Mouse (Mus musculus) neural tube, embryonic 11.5 days (tissue): ENCODE results near the gene Stk32c. TPM values are rescaled to one million over a fixed set of nuclear protein-coding genes. Genes with fewer than 3 reads are reported as not detected.

Source experiments
- ATAC-seq: fragments of 200-750 bp; cut with Nextera tagmentation; 2 replicates; pipeline ENCODE4 v1.8.0; 2017; ENCODE audit warnings: moderate number of reproducible peaks, mild to moderate bottlenecking, moderate TSS enrichment, moderate library complexity; ENCODE audit not compliant: insufficient read depth, low FRiP score, low TSS enrichment
- DNase-seq: peaks from one replicate; pipeline ENCODE4 v3.0.0-alpha.2; 2015; ENCODE audit warnings: low spot score
- H3K27ac ChIP-seq: fragments of 300-500 bp; sonication (generic); 2 replicates; pipeline ENCODE4 v1.5.1; 2014; ENCODE audit warnings: low read depth, mild to moderate bottlenecking, low read length
- H3K27me3 ChIP-seq: fragments of 300-500 bp; sonication (generic); 2 replicates; pipeline ENCODE4 v1.6.1; 2014; ENCODE audit warnings: mild to moderate bottlenecking, low read length, mixed read lengths; ENCODE audit not compliant: control insufficient read depth, insufficient read depth
- H3K36me3 ChIP-seq: fragments of 300-500 bp; sonication (generic); 2 replicates; pipeline ENCODE4 v1.6.1; 2014; ENCODE audit warnings: mild to moderate bottlenecking, low read length, moderate library complexity, mixed read lengths; ENCODE audit not compliant: control insufficient read depth, insufficient read depth
- H3K4me1 ChIP-seq: fragments of 300-500 bp; sonication (generic); 2 replicates; pipeline ENCODE4 v1.6.1; 2014; ENCODE audit warnings: low read length, mixed read lengths; ENCODE audit not compliant: control insufficient read depth, insufficient read depth
- H3K4me2 ChIP-seq: fragments of 300-500 bp; sonication (generic); 2 replicates; pipeline ENCODE4 v1.6.1; 2014; ENCODE audit warnings: low read depth, mild to moderate bottlenecking, moderate library complexity
- H3K4me3 ChIP-seq: fragments of 300-500 bp; sonication (generic); 2 replicates; pipeline ENCODE4 v1.5.1; 2014; ENCODE audit warnings: low read depth, low read length
- H3K9ac ChIP-seq: fragments of 300-500 bp; sonication (generic); 2 replicates; pipeline ENCODE4 v1.6.1; 2014; ENCODE audit warnings: mild to moderate bottlenecking, low read length
- H3K9me3 ChIP-seq: fragments of 300-500 bp; sonication (generic); 2 replicates; pipeline ENCODE4 v1.6.1; 2016; ENCODE audit warnings: low read length; ENCODE audit not compliant: control insufficient read depth
- WGBS: fragments of 180-500 bp; shearing (Covaris S2); extraction: QIAGEN DNeasy Blood & Tissue Kit; methylation state at CpG from one replicate; pipeline ENCODE4 v1.1.7; 2014; 5-methylcytosine and 5-hydroxymethylcytosine counted together
- polyA plus RNA-seq: library from polyadenylated mRNA; unstranded; fragments of >200 nt; fragmentation: Nextera tagmentation; extraction: Ambion mirVana; gene quantifications from 2 replicates; pipeline ENCODE4 v1.2.1, GENCODE M21; 2014

Stk32c gene
- polyA plus RNA-seq, 1 experiment from 2014 or later = 0.46 TPM

- Histone ChIP-seq H3K4me2 (no peak overlapping the region), H3K4me1 (no peaks in the 10 kb centered on the region), H3K27ac (no peak overlapping the region), H3K36me3 (no peaks in the 10 kb centered on the region), H3K4me3 (no peak overlapping the region), H3K9me3 (no peaks in the 10 kb centered on the region), H3K9ac (no peak overlapping the region), H3K27me3 (no peaks in the 10 kb centered on the region)
- DNase-seq = no peak
- ATAC-seq = no peak
- 85% methylated on average over 5 of the region's 5 CpGs for WGBS
These were observed 33.8 kb downstream of the Stk32c start for GRCm38 (mm10) chr7:139179299-139179698.

GRCm38 (mm10) chr7:139169143-139169542, 44.0 kb downstream of the Stk32c start:
- Histone ChIP-seq H3K4me2 (no peak overlapping the region), H3K4me1 (no peaks in the 10 kb centered on the region), H3K27me3 (no peaks in the 10 kb centered on the region), H3K9me3 (no peaks in the 10 kb centered on the region), H3K9ac (no peak overlapping the region), H3K27ac (no peak overlapping the region), H3K36me3 (no peaks in the 10 kb centered on the region), H3K4me3 (no peak overlapping the region)
- DNase-seq (no peak), ATAC-seq (no peak)
- 72% methylated on average over 4 of the region's 4 CpGs for WGBS

- Histone ChIP-seq H3K9ac (no peak overlapping the region), H3K4me3 (no peak overlapping the region), H3K4me1 (no peaks in the 10 kb centered on the region), H3K9me3 (no peaks in the 10 kb centered on the region), H3K27ac (no peak overlapping the region), H3K36me3 (no peaks in the 10 kb centered on the region), H3K27me3 (no peaks in the 10 kb centered on the region), H3K4me2 (no peak overlapping the region)
- 62% methylated on average over 5 of the region's 5 CpGs for WGBS
- DNase-seq (no peak), ATAC-seq (no peak)
These were observed 48.7 kb downstream of the Stk32c start for GRCm38 (mm10) chr7:139164410-139164809.

GRCm38 (mm10) chr7:139158956-139159355, 54.2 kb downstream of the Stk32c start:
- ATAC-seq (no peak), DNase-seq (no peak)
- 59% methylated on average over 5 of the region's 5 CpGs for WGBS
- Histone ChIP-seq H3K27me3 (no peaks in the 10 kb centered on the region), H3K4me1 (no peaks in the 10 kb centered on the region; the same call in 1 of the 2 replicates), H3K36me3 (no peaks in the 10 kb centered on the region), H3K4me2 (no peak overlapping the region), H3K4me3 (no peak overlapping the region), H3K27ac (no peak overlapping the region), H3K9me3 (no peaks in the 10 kb centered on the region), H3K9ac (no peak overlapping the region)

- Histone ChIP-seq H3K4me1 (no peaks in the 10 kb centered on the region; the same call in 1 of the 2 replicates), H3K9me3 (no peaks in the 10 kb centered on the region), H3K27me3 (no peaks in the 10 kb centered on the region), H3K36me3 (no peaks in the 10 kb centered on the region), H3K27ac (no peak overlapping the region), H3K9ac (no peak overlapping the region), H3K4me3 (no peak overlapping the region), H3K4me2 (no peak overlapping the region)
- DNase-seq = peak; percentile 6
- no peak for ATAC-seq
- 73% methylated on average over 7 of the region's 7 CpGs for WGBS
These were observed 54.6 kb downstream of the Stk32c start for GRCm38 (mm10) chr7:139158549-139158948.

- Histone ChIP-seq H3K4me1 (no peaks in the 10 kb centered on the region; the same call in 1 of the 2 replicates), H3K4me2 (no peak overlapping the region), H3K9me3 (no peaks in the 10 kb centered on the region), H3K9ac (no peak overlapping the region), H3K27ac (no peak overlapping the region), H3K4me3 (no peak overlapping the region), H3K36me3 (no peaks in the 10 kb centered on the region), H3K27me3 (no peaks in the 10 kb centered on the region)
- DNase-seq (no peak), ATAC-seq (no peak)
- 52% methylated on average over 2 of the region's 2 CpGs for WGBS
These were observed 55.6 kb downstream of the Stk32c start for GRCm38 (mm10) chr7:139157541-139157940.

- Histone ChIP-seq H3K27ac (no peak overlapping the region), H3K4me2 (no peak overlapping the region), H3K9me3 (no peaks in the 10 kb centered on the region), H3K27me3 (no peaks in the 10 kb centered on the region), H3K4me3 (no peak overlapping the region), H3K36me3 (no peaks in the 10 kb centered on the region), H3K4me1 (peaks cover under 1% of the 10 kb centered on the region), H3K9ac (no peak overlapping the region)
- ATAC-seq (no peak), DNase-seq (peak; percentile 9)
- 50% methylated on average over 10 of the region's 10 CpGs for WGBS
These were observed 56.6 kb downstream of the Stk32c start for GRCm38 (mm10) chr7:139156341-139157058.

GRCm38 (mm10) chr7:139152927-139153326, 60.2 kb downstream of the Stk32c start:
- Histone ChIP-seq H3K4me2 (no peak overlapping the region), H3K4me1 (peaks cover 11% of the 10 kb centered on the region), H3K36me3 (no peaks in the 10 kb centered on the region), H3K27ac (no peak overlapping the region), H3K27me3 (no peaks in the 10 kb centered on the region), H3K9ac (no peak overlapping the region), H3K4me3 (no peak overlapping the region), H3K9me3 (no peaks in the 10 kb centered on the region)
- no peak for DNase-seq
- ATAC-seq = no peak
- 85% methylated on average over 7 of the region's 7 CpGs for WGBS

GRCm38 (mm10) chr7:139151116-139151515, 62.0 kb downstream of the Stk32c start:
- 40% methylated on average over 10 of the region's 10 CpGs for WGBS
- no peak overlapping the region for H3K27ac ChIP-seq

More at GRCm38 (mm10) chr7:139151116-139151515, 62.0 kb downstream of the Stk32c start:
- no peak overlapping the region for H3K4me2 ChIP-seq
- H3K9ac ChIP-seq = no peak overlapping the region; the same call in 1 of the 2 replicates
- no peaks in the 10 kb centered on the region for H3K27me3 ChIP-seq
- no peaks in the 10 kb centered on the region for H3K36me3 ChIP-seq
- H3K4me1 ChIP-seq = peaks cover 21% of the 10 kb centered on the region
- H3K9me3 ChIP-seq = no peaks in the 10 kb centered on the region
- DNase-seq (peak; percentile 75), ATAC-seq (peak; percentile 86)
- H3K4me3 ChIP-seq = no peak overlapping the region
